Mouse (Mus musculus): ENCODE data around the gene Col6a3. TPM values are rescaled to one million over a fixed set of nuclear protein-coding genes. Genes with fewer than 3 reads are reported as not detected.

Gene Col6a3
- total RNA-seq (2012; rRNA removed) (under 0.01 and 0.25 TPM in 2 replicates), total RNA-seq (2014; rRNA removed) (not detected in 2 replicates), polyA plus RNA-seq (2012; ENCODE audit: insufficient read length, low read depth) (not detected in 2 replicates)

GRCm38 (mm10) chr1:90843836-90844235, at the start of gene Col6a3:
TSS of gene Col6a3 (minus strand) at chr1:90843971.
- Histone ChIP-seq H3K9ac (ENCODE audit: insufficient read depth, low read depth) (no peak within 1 kb of the TSS), H3K4me2 (ENCODE audit: insufficient read depth, low read depth, poor library complexity, severe bottlenecking) (no peak within 1 kb of the TSS), H3K4me1 (ENCODE audit: control insufficient read depth in 1 of 2, insufficient read depth in 2 of 2) (no peaks in the 10 kb centered on the region), H3K9me3 (replicated peaks; ENCODE audit: low read length) (no peaks in the 10 kb centered on the region), H3K27me3 (replicated peaks) (peaks cover 96% of the 10 kb centered on the region), H3K4me3 (replicated peaks in 1 of 3; ENCODE audit: low read depth in 2 of 3, low read length in 2 of 3, poor library complexity in 1 of 3) (no peak within 1 kb of the TSS), H3K36me3 (replicated peaks in 1 of 2; ENCODE audit: control insufficient read depth in 1 of 2, insufficient read depth in 1 of 2, low read length in 1 of 2) (no peaks in the 10 kb centered on the region), H3K27ac (ENCODE audit: insufficient read depth, low read depth) (no peak within 1 kb of the TSS), H3K79me2 (replicated peaks; ENCODE audit: control insufficient read depth, extremely low read depth, insufficient read depth, poor library complexity, severe bottlenecking) (no peaks in the 10 kb centered on the region)
- DNase-seq (ENCODE audit: extremely low read depth), result no peak
- in situ Hi-C loops (cut with MboI; ENCODE audit: low pct_ligation_motif_present, low pct_unique_long_range_greater_than_20kb, low sequenced_read_pairs), result loop anchor here (10.0 kb wide), 1 partner anchor 199 kb away; no protein-coding TSS in a partner anchor
- TF ChIP-seq SMC3 (IDR thresholded peaks at IDR 0.05; ENCODE audit: low read depth, low read length), result no peak
- TF ChIP-seq ZMIZ1 (IDR thresholded peaks at IDR 0.05; ENCODE audit: low read depth, low read length), result no peak
- TF ChIP-seq GABPA (IDR thresholded peaks at IDR 0.05; ENCODE audit: insufficient replicate concordance, low read depth, low read length), result no peak
- no peak for TF ChIP-seq ETS1 (conservative IDR thresholded peaks at IDR 0.05; ENCODE audit: low read depth, low read length)
- TF ChIP-seq MAFK (IDR thresholded peaks at IDR 0.05; ENCODE audit: insufficient replicate concordance, low read length), result no peak
- TF ChIP-seq CTCF (conservative IDR thresholded peaks at IDR 0.05 in 1 of 2, IDR thresholded peaks at IDR 0.05 in 1 of 2; ENCODE audit: low read depth in 2 of 2, low read length in 2 of 2), result no peak
- TF ChIP-seq MEF2A (IDR thresholded peaks at IDR 0.05; ENCODE audit: borderline replicate concordance, low read depth, low read length), result no peak
- no peak for TF ChIP-seq KAT2A (IDR thresholded peaks at IDR 0.05; ENCODE audit: insufficient replicate concordance, low read length)
- TF ChIP-seq ZNF384 (IDR thresholded peaks at IDR 0.05; ENCODE audit: low read depth, low read length), result no peak
- TF ChIP-seq CHD1 (IDR thresholded peaks at IDR 0.05; ENCODE audit: low read depth, low read length), result no peak
- TF ChIP-seq ZKSCAN1 (IDR thresholded peaks at IDR 0.05; ENCODE audit: borderline replicate concordance, low read depth, low read length), result no peak
- TF ChIP-seq ZC3H11A (IDR thresholded peaks at IDR 0.05; ENCODE audit: low read depth, low read length), result no peak
- TF ChIP-seq BHLHE40 (IDR thresholded peaks at IDR 0.05; ENCODE audit: low read depth, low read length), result no peak
- TF ChIP-seq JUND (conservative IDR thresholded peaks at IDR 0.05; ENCODE audit: low read depth, low read length), result no peak
- TF ChIP-seq PAX5 (IDR thresholded peaks at IDR 0.05; ENCODE audit: low read length), result no peak
- TF ChIP-seq TBP (conservative IDR thresholded peaks at IDR 0.05; ENCODE audit: low read depth, low read length), result no peak
- no peak for TF ChIP-seq IRF4 (IDR thresholded peaks at IDR 0.05; ENCODE audit: low read depth, low read length)
- TF ChIP-seq POLR2AphosphoS2 (IDR thresholded peaks at IDR 0.05; ENCODE audit: low read depth, low read length), result no peak
- dilution Hi-C loops (cut with MboI; ENCODE audit: extremely low pct_ligation_motif_present, extremely low pct_unique_long_range_greater_than_20kb, low sequenced_read_pairs), result no loop called here

DNA sequence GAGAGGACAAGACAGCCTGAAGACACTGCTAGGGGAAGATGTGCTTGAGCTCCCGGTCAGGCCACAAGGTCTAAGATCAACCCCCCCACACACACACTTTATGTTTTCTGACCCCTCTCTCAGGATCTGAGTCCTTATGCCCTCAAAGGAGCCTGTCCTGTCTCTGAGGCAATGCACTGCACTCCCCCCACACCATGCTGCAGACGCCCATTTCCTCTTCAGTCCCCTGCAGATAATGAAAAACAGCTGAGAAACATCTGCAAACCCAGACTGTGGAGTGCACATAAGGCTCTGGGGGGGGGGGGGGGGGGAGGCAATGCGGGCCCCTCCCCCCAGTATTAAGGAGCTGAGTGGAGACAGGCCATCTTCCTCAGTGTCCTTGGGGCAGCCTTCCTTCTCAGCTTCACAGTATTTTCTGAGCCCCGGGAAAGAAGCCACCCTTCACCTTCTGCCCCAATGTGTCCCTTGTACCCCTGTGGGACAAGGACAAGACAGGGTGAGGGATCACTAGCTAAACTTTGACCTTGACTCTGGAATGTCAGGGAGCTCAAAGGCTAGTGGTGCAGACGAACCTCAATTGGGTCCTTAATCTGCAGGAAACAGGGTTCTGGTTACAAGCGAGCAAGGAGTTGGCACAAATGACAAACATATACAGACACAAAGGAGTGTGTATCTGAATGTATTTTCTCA, 42.1 kb upstream of the Col6a3 start:
- Histone ChIP-seq H3K4me2 (ENCODE audit: insufficient read depth, low read depth, poor library complexity, severe bottlenecking) (no peak overlapping the region), H3K4me1 (ENCODE audit: control insufficient read depth in 1 of 2, insufficient read depth in 2 of 2) (no peaks in the 10 kb centered on the region), H3K27ac (ENCODE audit: insufficient read depth, low read depth) (no peak overlapping the region), H3K27me3 (replicated peaks) (peaks cover 48% of the 10 kb centered on the region), H3K9me3 (replicated peaks; ENCODE audit: low read length) (peaks cover 6% of the 10 kb centered on the region), H3K4me3 (replicated peaks in 1 of 3; ENCODE audit: low read depth in 2 of 3, low read length in 2 of 3, poor library complexity in 1 of 3) (no peak overlapping the region), H3K36me3 (replicated peaks in 1 of 2; ENCODE audit: control insufficient read depth in 1 of 2, insufficient read depth in 1 of 2, low read length in 1 of 2) (no peaks in the 10 kb centered on the region), H3K9ac (ENCODE audit: insufficient read depth, low read depth) (no peak overlapping the region), H3K79me2 (replicated peaks; ENCODE audit: control insufficient read depth, extremely low read depth, insufficient read depth, poor library complexity, severe bottlenecking) (no peaks in the 10 kb centered on the region)
- in situ Hi-C loops (cut with MboI; ENCODE audit: low pct_ligation_motif_present, low pct_unique_long_range_greater_than_20kb, low sequenced_read_pairs), result no loop called here
- no peak for DNase-seq (ENCODE audit: extremely low read depth)
- no peak for TF ChIP-seq USF2 (conservative IDR thresholded peaks at IDR 0.05; ENCODE audit: low read depth, low read length)
- no peak for TF ChIP-seq MAZ (IDR thresholded peaks at IDR 0.05; ENCODE audit: low read depth, low read length)
- no peak for TF ChIP-seq MAFK (IDR thresholded peaks at IDR 0.05; ENCODE audit: insufficient replicate concordance, low read length)
- TF ChIP-seq TCF12 (IDR thresholded peaks at IDR 0.05; ENCODE audit: low read depth, low read length), result no peak
- TF ChIP-seq KAT2A (IDR thresholded peaks at IDR 0.05; ENCODE audit: insufficient replicate concordance, low read length), result no peak
- TF ChIP-seq BHLHE40 (IDR thresholded peaks at IDR 0.05; ENCODE audit: low read depth, low read length), result no peak
- no peak for TF ChIP-seq TBP (conservative IDR thresholded peaks at IDR 0.05; ENCODE audit: low read depth, low read length)
- no peak for TF ChIP-seq POLR2AphosphoS2 (IDR thresholded peaks at IDR 0.05; ENCODE audit: low read depth, low read length)
- TF ChIP-seq HCFC1 (IDR thresholded peaks at IDR 0.05; ENCODE audit: low read depth, low read length), result no peak
- TF ChIP-seq ETS1 (conservative IDR thresholded peaks at IDR 0.05; ENCODE audit: low read depth, low read length), result no peak
- no peak for TF ChIP-seq EP300 (IDR thresholded peaks at IDR 0.05; ENCODE audit: low read length)
- no peak for TF ChIP-seq SIN3A (IDR thresholded peaks at IDR 0.05; ENCODE audit: low read length)
- no peak for TF ChIP-seq E2F4 (IDR thresholded peaks at IDR 0.05; ENCODE audit: insufficient replicate concordance, low read depth, low read length)
- TF ChIP-seq USF1 (IDR thresholded peaks at IDR 0.05; ENCODE audit: low read depth, low read length), result no peak
- no peak for TF ChIP-seq NRF1 (IDR thresholded peaks at IDR 0.05; ENCODE audit: low read depth, low read length)
- TF ChIP-seq ZKSCAN1 (IDR thresholded peaks at IDR 0.05; ENCODE audit: borderline replicate concordance, low read depth, low read length), result no peak
- TF ChIP-seq MYC (IDR thresholded peaks at IDR 0.05; ENCODE audit: low read depth, low read length), result no peak
- TF ChIP-seq CHD1 (IDR thresholded peaks at IDR 0.05; ENCODE audit: low read depth, low read length), result no peak
- dilution Hi-C loops (cut with MboI; ENCODE audit: extremely low pct_ligation_motif_present, extremely low pct_unique_long_range_greater_than_20kb, low sequenced_read_pairs), result no loop called here
